Mouse (Mus musculus): ENCODE measurements at regions not wholly inside any gene's neighbourhood (a gene's known extent, or its start where the extent isn't known, plus 50 kb on each side); places are given as distances from the start of the nearest gene placed in this dataset.
"Not testable (repeated sequence)": the region's sequence is repeated elsewhere in the genome, so short reads cannot be mapped to it uniquely, and the experiment has no call there.

GRCm38 (mm10) chr14:120830389-120830835, 80.6 kb upstream of the Ipo5 start:
- DNase-seq (ENCODE audit: low spot score) = not testable (repeated sequence)

GRCm38 (mm10) chr14:120831397-120831796, 79.6 kb upstream of the Ipo5 start:
- no peak for DNase-seq (ENCODE audit: low spot score)

DNA sequence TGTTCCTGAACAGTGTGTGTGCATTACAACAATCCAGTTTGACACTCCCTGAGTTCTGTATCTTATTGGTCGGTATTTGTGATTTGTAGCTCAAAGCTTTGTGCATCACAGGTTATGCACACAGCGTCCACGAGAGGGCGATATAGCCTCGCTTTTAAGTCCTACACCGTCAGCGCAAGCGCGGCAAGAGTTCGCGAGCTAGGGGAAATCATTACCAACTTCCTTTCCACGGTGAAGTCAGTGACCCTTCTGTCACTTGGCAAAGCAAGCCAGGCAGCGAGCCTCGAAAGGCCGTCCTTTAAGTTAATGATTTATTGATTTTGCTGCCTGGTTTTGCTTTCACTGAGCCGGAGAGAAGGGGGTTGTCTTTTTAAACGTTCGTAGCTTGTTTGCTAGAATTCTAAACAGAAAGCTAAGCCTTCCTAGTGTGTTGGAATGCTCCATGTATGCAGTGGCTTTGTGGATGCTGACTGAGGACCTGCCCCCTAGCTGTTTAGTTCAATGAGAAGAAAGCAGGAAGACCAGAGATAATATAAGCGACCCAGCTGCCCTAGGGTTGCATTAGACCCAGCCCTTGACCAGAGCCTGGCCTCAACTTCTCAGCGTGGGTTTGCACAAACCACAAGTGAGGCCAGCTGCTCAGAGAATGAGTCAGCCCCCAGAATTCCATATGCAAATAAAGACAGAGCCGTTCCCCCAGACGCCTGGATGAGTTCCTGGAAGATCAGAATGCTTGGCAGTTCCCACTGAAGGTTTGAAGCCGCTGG, 79.0 kb upstream of the Ipo5 start:
- peak; percentile 89 for DNase-seq (ENCODE audit: low spot score)

DNA sequence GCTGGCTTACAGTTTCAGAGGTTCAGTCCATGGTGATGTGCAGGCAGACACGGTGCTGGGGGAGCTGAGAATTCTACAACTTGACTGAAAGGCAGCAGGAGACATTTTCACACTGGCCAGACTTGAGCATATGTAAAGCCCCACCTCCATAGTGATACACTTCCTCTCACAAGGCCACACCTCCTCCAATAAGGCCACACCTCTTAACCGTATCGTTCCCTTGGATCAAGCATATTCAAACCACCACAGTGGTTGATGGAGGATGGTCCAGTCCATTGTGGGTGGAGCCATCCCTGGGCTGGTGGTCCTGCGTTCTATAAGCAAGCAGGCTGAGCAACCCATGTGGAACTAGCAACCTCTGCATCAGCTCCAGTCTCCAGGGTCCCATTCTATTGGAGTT, 76.2 kb upstream of the Ipo5 start:
- no peak for DNase-seq (ENCODE audit: low spot score)

- DNase-seq (ENCODE audit: low spot score) = no peak
Observed at GRCm38 (mm10) chr14:120835758-120836157, 75.3 kb upstream of the Ipo5 start.

DNA sequence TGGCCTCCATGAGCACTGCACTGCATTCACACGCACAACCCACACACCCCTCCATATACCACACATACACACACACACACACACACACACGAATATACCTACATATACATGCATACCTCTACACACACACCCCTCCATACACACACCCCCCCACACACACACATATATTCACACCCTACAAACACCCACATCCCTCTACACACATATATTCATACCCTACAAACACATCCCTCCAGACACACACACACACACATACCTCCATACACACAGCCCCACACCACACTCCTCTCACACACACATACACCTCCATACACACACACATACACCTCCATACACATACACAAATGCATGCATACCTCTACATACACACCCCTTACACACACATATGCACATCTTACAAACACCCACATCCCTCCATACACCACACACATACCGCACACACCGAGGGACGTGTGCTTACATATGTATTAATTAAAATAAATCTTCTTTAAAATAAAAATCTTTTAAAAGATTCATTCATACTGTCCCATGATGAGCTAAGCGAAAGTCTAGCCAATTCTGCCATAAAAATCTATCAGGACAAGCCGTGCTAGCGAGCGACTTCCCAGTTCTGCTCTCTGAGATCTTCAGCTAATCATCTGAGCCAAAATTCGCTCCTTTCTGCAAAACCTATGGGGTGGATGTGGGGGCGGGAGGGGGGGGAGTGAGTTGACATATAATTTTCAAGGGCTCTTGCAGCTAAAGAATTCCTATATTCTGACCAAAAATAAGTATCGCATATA, 74.3 kb upstream of the Ipo5 start:
- no peak for DNase-seq (ENCODE audit: low spot score)

GRCm38 (mm10) chr14:120840900-120841299, 70.1 kb upstream of the Ipo5 start:
- DNase-seq (ENCODE audit: low spot score) = no peak

DNA sequence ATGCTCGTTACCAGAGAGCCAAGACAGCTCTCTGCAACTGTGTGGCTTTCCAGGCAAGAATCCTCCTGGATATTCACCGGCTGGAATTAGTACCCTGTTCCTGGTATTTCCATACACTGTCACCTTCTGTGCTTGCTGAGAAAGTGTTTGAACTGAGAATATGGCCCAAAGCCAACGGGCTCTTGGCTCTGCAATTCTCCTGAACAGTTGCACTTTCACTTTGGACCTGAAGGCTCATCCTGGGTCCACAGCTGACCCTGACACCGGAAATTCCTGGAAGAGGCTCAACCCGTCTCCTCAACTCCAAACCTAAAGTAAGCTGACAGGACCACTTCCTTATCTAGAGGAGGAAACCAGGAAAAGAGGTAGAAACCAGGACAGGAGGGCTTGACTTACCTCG, 69.7 kb upstream of the Ipo5 start:
- no peak for DNase-seq (ENCODE audit: low spot score)

DNA sequence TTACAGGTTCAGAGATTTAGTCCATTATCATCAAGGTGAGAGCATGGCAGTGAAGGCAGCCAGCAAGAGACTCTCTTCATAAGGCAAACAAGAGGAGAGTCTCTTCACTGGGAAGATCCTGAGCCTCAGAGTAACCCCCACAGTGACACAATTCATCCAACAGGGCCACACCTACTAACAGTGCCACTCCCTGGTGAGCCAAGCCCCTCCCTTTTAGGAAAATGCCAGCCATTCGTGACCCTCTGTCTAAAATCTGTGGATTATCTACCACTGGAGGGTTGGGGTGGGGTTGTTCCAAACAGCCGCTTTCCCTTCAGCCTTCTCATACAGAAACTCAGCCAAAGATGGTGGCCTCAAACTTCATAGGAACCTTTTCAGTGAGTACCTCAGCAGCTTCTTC, 65.9 kb upstream of the Ipo5 start:
- DNase-seq (ENCODE audit: low spot score) = no peak

DNA sequence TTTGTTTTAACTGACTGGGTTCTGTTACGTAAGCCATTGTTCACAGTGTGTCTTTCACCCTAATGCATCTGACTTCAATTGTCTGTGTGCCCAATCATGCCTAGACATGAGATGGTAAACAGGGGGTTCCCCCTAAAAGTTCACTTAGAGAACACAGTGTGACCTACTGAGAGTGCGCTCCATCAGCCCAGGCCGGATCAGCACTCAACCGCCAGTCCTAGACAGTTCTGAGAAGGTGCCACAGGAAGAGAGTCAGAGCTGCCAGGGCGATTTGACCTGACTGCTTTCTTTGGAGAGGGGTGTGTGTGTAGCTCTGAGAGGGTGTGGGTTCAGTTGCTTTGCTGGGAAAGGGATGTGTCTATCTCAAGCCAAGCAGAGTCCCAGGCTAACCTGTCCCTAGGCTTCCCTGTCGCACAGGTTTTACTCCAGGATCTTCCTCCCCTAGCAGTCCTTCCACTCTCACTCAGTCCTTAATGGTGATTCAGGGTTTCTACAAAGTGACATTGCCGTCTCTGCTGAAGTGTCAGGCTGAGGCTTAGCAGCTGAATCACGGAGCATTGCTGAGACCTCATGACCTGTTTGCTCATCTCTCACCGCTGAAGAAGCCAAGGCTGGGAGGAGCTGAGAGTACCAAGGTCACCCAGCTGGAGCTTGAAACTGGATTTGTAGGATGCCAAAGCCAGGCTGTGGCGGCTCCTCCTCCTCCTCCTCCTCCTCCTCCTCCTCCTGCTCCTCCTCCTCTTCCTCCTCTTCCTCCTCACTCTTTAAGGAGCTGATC, 64.8 kb upstream of the Ipo5 start:
- no peak for DNase-seq (ENCODE audit: low spot score)

- no peak for DNase-seq (ENCODE audit: low spot score)
Observed at GRCm38 (mm10) chr14:120847006-120847405, 64.0 kb upstream of the Ipo5 start.

DNA sequence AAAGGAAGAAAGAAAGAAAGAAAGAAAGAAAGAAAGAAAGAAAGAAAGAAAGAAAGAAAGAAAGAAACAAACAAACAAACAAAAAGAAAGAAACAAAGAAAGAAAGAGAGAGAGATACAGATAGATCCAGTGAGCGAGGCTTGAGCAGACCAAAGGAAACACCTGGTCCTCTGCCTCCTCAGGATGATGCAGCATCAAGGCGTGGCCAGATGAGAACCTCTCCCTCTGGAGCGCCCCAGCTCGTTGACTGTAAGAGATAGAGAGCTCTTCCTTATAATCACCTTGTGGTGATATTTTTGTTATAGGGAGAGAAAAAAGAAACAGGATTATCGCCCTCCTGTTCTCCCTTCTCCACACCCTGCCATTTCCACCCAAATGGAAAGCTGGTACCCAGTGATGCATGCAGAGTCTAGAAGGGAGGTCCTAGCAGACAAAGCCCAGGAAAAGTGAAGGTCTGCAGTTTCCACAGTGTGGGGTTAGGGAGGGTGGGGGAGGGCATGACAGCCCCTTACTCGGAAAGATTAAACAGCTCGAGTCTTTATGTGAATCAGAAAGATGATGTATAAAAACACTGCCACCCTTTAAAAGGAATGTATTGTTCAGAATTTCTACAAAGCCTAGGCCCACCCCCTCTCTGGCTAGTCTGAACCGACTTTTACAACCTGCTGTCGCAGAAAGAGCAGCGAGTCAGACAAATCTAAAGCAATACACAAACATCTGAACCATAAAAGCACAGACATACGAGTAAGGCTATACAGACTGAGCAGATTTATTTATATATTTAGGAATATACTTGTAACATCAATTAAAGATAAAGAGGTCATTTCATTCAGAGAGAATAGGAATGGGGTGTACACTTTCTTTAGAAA, 62.7 kb upstream of the Ipo5 start:
- DNase-seq (ENCODE audit: low spot score) = no peak

GRCm38 (mm10) chr14:120849159-120849558, 61.9 kb upstream of the Ipo5 start:
- DNase-seq (ENCODE audit: low spot score) = no peak

- DNase-seq (ENCODE audit: low spot score) = no peak
Observed at GRCm38 (mm10) chr14:120853643-120854042, 57.4 kb upstream of the Ipo5 start.

- DNase-seq (ENCODE audit: low spot score) = no peak
Observed at GRCm38 (mm10) chr14:120854559-120854958, 56.5 kb upstream of the Ipo5 start.

- no peak for DNase-seq (ENCODE audit: low spot score)
Observed at GRCm38 (mm10) chr14:120855181-120855580, 55.8 kb upstream of the Ipo5 start.

Measured in urinary bladder, postnatal 25 days (tissue).